Mouse (Mus musculus): ENCODE data around the gene Sult1c2.

GRCm38 (mm10) chr17:53865260-53865955 lies 19.3 kb upstream of the Sult1c2 start:
- TF ChIP-seq CTCF (IDR thresholded peaks at IDR 0.05; ENCODE audit: low read depth) (no peak), EP300 (IDR thresholded peaks at IDR 0.05; ENCODE audit: low read depth) (no peak)

All from liver, embryonic 14.5 days (tissue).